Mouse (Mus musculus): ENCODE results near the gene Mob2. TPM values are rescaled to one million over a fixed set of nuclear protein-coding genes. Genes with fewer than 3 reads are reported as not detected.

Gene Mob2
- total and polyA plus RNA-seq, 3 experiments, result 22.4 to 30.5 (median 27.3) TPM

- H3K36me3 ChIP-seq (replicated peaks in 1 of 2; ENCODE audit: control insufficient read depth in 1 of 2, insufficient read depth in 1 of 2, low read length in 1 of 2), result peaks cover 37 to 90% of the 10 kb centered on the region in 2 experiments
- dilution Hi-C loops (cut with MboI; ENCODE audit: extremely low pct_ligation_motif_present, extremely low pct_unique_long_range_greater_than_20kb, low sequenced_read_pairs), result no loop called here
- no peak overlapping the region for H3K27ac ChIP-seq (ENCODE audit: insufficient read depth, low read depth)
- no peaks in the 10 kb centered on the region for H3K4me1 ChIP-seq (ENCODE audit: control insufficient read depth in 1 of 2, insufficient read depth in 2 of 2)
- H3K9me3 ChIP-seq (replicated peaks; ENCODE audit: low read length), result no peaks in the 10 kb centered on the region
- no peak for DNase-seq (ENCODE audit: extremely low read depth)
- H3K79me2 ChIP-seq (replicated peaks; ENCODE audit: control insufficient read depth, extremely low read depth, insufficient read depth, poor library complexity, severe bottlenecking), result no peaks in the 10 kb centered on the region
- TF ChIP-seq MAX (IDR thresholded peaks at IDR 0.05; ENCODE audit: low read length) (no peak), ZC3H11A (IDR thresholded peaks at IDR 0.05; ENCODE audit: low read depth, low read length) (no peak), ZNF384 (IDR thresholded peaks at IDR 0.05; ENCODE audit: low read depth, low read length) (no peak), BHLHE40 (IDR thresholded peaks at IDR 0.05; ENCODE audit: low read depth, low read length) (no peak), USF2 (conservative IDR thresholded peaks at IDR 0.05; ENCODE audit: low read depth, low read length) (no peak), TCF12 (IDR thresholded peaks at IDR 0.05; ENCODE audit: low read depth, low read length) (no peak), IRF4 (IDR thresholded peaks at IDR 0.05; ENCODE audit: low read depth, low read length) (no peak), USF1 (IDR thresholded peaks at IDR 0.05; ENCODE audit: low read depth, low read length) (no peak), HCFC1 (IDR thresholded peaks at IDR 0.05; ENCODE audit: low read depth, low read length) (no peak), RAD21 (IDR thresholded peaks at IDR 0.05; ENCODE audit: low read depth, low read length) (no peak), ELF1 (IDR thresholded peaks at IDR 0.05; ENCODE audit: low read depth, low read length) (no peak), CHD1 (IDR thresholded peaks at IDR 0.05; ENCODE audit: low read depth, low read length) (no peak), NELFE (IDR thresholded peaks at IDR 0.05; ENCODE audit: low read depth, low read length) (no peak), SMC3 (IDR thresholded peaks at IDR 0.05; ENCODE audit: low read depth, low read length) (no peak), EP300 (IDR thresholded peaks at IDR 0.05; ENCODE audit: low read length) (no peak), JUND (conservative IDR thresholded peaks at IDR 0.05; ENCODE audit: low read depth, low read length) (no peak), MAZ (IDR thresholded peaks at IDR 0.05; ENCODE audit: low read depth, low read length) (no peak), CTCF (conservative IDR thresholded peaks at IDR 0.05 in 1 of 2, IDR thresholded peaks at IDR 0.05 in 1 of 2; ENCODE audit: low read depth in 2 of 2, low read length in 2 of 2) (no peak)
- in situ Hi-C loops (cut with MboI; ENCODE audit: low pct_ligation_motif_present, low pct_unique_long_range_greater_than_20kb, low sequenced_read_pairs), result no loop called here
- no peak overlapping the region for H3K4me3 ChIP-seq (replicated peaks in 1 of 3; ENCODE audit: low read depth in 2 of 3, low read length in 2 of 3, poor library complexity in 1 of 3)
- no peak overlapping the region for H3K9ac ChIP-seq (ENCODE audit: insufficient read depth, low read depth)
- H3K27me3 ChIP-seq (replicated peaks), result no peaks in the 10 kb centered on the region
- H3K4me2 ChIP-seq (ENCODE audit: insufficient read depth, low read depth, poor library complexity, severe bottlenecking), result no peak overlapping the region
Measured at GRCm38 (mm10) chr7:142001597-142002340, 59.1 kb downstream of the Mob2 start.

- Histone ChIP-seq H3K79me2 (replicated peaks; ENCODE audit: control insufficient read depth, extremely low read depth, insufficient read depth, poor library complexity, severe bottlenecking) (no peaks in the 10 kb centered on the region), H3K4me1 (ENCODE audit: control insufficient read depth in 1 of 2, insufficient read depth in 2 of 2) (no peaks in the 10 kb centered on the region), H3K9me3 (replicated peaks; ENCODE audit: low read length) (no peaks in the 10 kb centered on the region), H3K4me2 (ENCODE audit: insufficient read depth, low read depth, poor library complexity, severe bottlenecking) (no peak overlapping the region), H3K27me3 (replicated peaks) (no peaks in the 10 kb centered on the region), H3K9ac (ENCODE audit: insufficient read depth, low read depth) (no peak overlapping the region), H3K36me3 (replicated peaks in 1 of 2; ENCODE audit: control insufficient read depth in 1 of 2, insufficient read depth in 1 of 2, low read length in 1 of 2) (peaks cover 39 to 92% of the 10 kb centered on the region in 2 experiments), H3K27ac (ENCODE audit: insufficient read depth, low read depth) (no peak overlapping the region), H3K4me3 (replicated peaks in 1 of 3; ENCODE audit: low read depth in 2 of 3, low read length in 2 of 3, poor library complexity in 1 of 3) (no peak overlapping the region)
- TF ChIP-seq RCOR1 (conservative IDR thresholded peaks at IDR 0.05; ENCODE audit: low read depth, low read length) (no peak), E2F4 (IDR thresholded peaks at IDR 0.05; ENCODE audit: insufficient replicate concordance, low read depth, low read length) (no peak), UBTF (IDR thresholded peaks at IDR 0.05; ENCODE audit: low read depth, low read length) (no peak), CTCF (conservative IDR thresholded peaks at IDR 0.05 in 1 of 2, IDR thresholded peaks at IDR 0.05 in 1 of 2; ENCODE audit: low read depth in 2 of 2, low read length in 2 of 2) (no peak), BHLHE40 (IDR thresholded peaks at IDR 0.05; ENCODE audit: low read depth, low read length) (no peak), JUND (conservative IDR thresholded peaks at IDR 0.05; ENCODE audit: low read depth, low read length) (no peak), CHD2 (IDR thresholded peaks at IDR 0.05; ENCODE audit: low read length) (no peak), PAX5 (IDR thresholded peaks at IDR 0.05; ENCODE audit: low read length) (no peak)
- no peak for DNase-seq (ENCODE audit: extremely low read depth)
- dilution Hi-C loops (cut with MboI; ENCODE audit: extremely low pct_ligation_motif_present, extremely low pct_unique_long_range_greater_than_20kb, low sequenced_read_pairs), result no loop called here
- in situ Hi-C loops (cut with MboI; ENCODE audit: low pct_ligation_motif_present, low pct_unique_long_range_greater_than_20kb, low sequenced_read_pairs), result no loop called here
Measured at GRCm38 (mm10) chr7:142000661-142001060, 60.2 kb downstream of the Mob2 start.
